Mouse (Mus musculus) forebrain, embryonic 15.5 days (tissue): ENCODE results near the gene Irs2. TPM values are rescaled to one million over a fixed set of nuclear protein-coding genes. Genes with fewer than 3 reads are reported as not detected.

Source experiments
- ATAC-seq: fragments of 200-750 bp; cut with Nextera tagmentation; replicated peaks from 2 replicates; pipeline ENCODE4 v1.8.0; 2017; ENCODE audit warnings: mild to moderate bottlenecking, moderate TSS enrichment, moderate library complexity
- H3K27ac ChIP-seq: fragments of 300-500 bp; sonication (generic); replicated peaks from 2 replicates; pipeline ENCODE4 v1.5.1; 2015; ENCODE audit warnings: mild to moderate bottlenecking, inconsistent platforms
- H3K27me3 ChIP-seq: fragments of 300-500 bp; sonication (generic); 2 replicates; pipeline ENCODE4 v1.6.1; 2015; ENCODE audit warnings: inconsistent platforms
- H3K36me3 ChIP-seq: fragments of 300-500 bp; sonication (generic); 2 replicates; pipeline ENCODE4 v1.6.1; 2015; ENCODE audit warnings: mild to moderate bottlenecking, inconsistent platforms
- H3K4me1 ChIP-seq: fragments of 300-500 bp; sonication (generic); 2 replicates; pipeline ENCODE4 v1.6.1; 2015; ENCODE audit warnings: inconsistent platforms
- H3K4me2 ChIP-seq: fragments of 300-500 bp; sonication (generic); replicated peaks from 2 replicates; pipeline ENCODE4 v1.6.1; 2015; ENCODE audit warnings: mild to moderate bottlenecking, inconsistent platforms
- H3K4me3 ChIP-seq: fragments of 300-500 bp; sonication (generic); 2 replicates; pipeline ENCODE4 v1.5.1; 2015; ENCODE audit warnings: mild to moderate bottlenecking, inconsistent platforms
- H3K9ac ChIP-seq: fragments of 300-500 bp; sonication (generic); replicated peaks from 2 replicates; pipeline ENCODE4 v1.6.1; 2015; ENCODE audit warnings: mild to moderate bottlenecking, inconsistent platforms
- H3K9me3 ChIP-seq: fragments of 300-500 bp; sonication (generic); 2 replicates; pipeline ENCODE4 v1.6.1; 2016; ENCODE audit warnings: inconsistent platforms
- WGBS: fragments of 180-500 bp; shearing (Covaris S2); methylation state at CpG from one replicate; pipeline ENCODE4 v1.1.7; 2015; ENCODE audit warnings: mixed read lengths; 5-methylcytosine and 5-hydroxymethylcytosine counted together
- polyA plus RNA-seq: library from polyadenylated mRNA; unstranded; fragments of >200 nt; fragmentation: Nextera tagmentation; extraction: Ambion mirVana; gene quantifications from 2 replicates; pipeline ENCODE4 v1.2.1, GENCODE M21; 2015

Irs2 gene
- polyA plus RNA-seq, 1 experiment from 2014 or later, result 7.1 TPM

DNA sequence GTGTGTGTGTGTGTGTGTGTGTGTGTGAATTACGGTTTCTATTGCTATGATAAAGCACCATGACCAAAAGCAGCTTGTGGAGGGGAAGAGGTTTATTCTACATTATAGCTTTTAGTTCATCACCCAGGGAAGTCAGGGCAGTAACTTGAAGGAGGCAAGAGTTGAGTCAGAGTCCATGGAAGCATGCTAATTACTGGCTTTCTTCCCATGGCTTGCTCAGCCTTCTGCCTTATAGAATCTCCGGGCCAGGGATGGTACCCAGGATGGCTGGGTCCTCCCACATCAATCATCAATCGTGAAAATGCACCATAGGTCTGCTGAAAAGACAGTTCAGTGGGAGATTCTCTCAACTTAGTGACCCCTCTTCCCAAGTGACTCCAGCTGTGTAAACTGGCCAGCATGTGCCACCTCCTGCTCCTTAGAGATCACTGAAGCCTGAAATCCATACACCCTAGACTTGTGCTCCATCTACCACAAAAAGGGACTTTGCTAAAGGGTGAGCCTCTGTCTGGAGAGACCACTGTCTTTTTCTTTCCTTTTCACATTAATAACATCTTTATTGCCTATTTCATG, 69.0 kb downstream of the Irs2 start:
- no peaks in the 10 kb centered on the region for H3K9me3 ChIP-seq
- no peak overlapping the region for H3K27ac ChIP-seq
- no peak overlapping the region for H3K4me2 ChIP-seq
- no peaks in the 10 kb centered on the region for H3K4me1 ChIP-seq
- no peaks in the 10 kb centered on the region for H3K27me3 ChIP-seq
- WGBS, result 91% methylated on average over 3 of the region's 3 CpGs
- H3K9ac ChIP-seq, result no peak overlapping the region
- H3K4me3 ChIP-seq, result no peak overlapping the region
- no peaks in the 10 kb centered on the region for H3K36me3 ChIP-seq
- no peak for ATAC-seq

DNA sequence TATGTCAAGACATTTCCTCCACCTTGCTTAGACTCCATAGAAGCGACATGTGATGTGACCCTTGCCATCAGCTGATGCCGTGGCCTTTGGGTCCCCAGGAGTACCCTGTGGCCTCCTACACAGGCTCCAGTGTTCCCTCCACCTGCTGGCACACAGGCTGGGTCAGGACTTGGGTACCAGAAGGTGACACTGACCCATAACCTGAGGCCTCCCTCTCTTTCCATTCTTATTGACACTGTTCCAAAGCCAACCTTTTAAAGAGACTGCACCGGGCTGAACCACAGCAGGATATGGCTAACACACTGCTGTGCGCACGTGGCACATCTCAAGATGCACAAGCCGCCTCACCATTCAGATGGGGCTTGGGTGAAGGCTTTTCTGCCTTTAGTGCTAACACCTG, 70.0 kb downstream of the Irs2 start:
- Histone ChIP-seq H3K4me2 (no peak overlapping the region), H3K36me3 (no peaks in the 10 kb centered on the region), H3K4me3 (no peak overlapping the region), H3K27me3 (no peaks in the 10 kb centered on the region), H3K27ac (no peak overlapping the region), H3K9ac (no peak overlapping the region), H3K4me1 (no peaks in the 10 kb centered on the region), H3K9me3 (no peaks in the 10 kb centered on the region)
- WGBS, result 85% methylated on average over 6 of the region's 6 CpGs
- ATAC-seq, result no peak

DNA sequence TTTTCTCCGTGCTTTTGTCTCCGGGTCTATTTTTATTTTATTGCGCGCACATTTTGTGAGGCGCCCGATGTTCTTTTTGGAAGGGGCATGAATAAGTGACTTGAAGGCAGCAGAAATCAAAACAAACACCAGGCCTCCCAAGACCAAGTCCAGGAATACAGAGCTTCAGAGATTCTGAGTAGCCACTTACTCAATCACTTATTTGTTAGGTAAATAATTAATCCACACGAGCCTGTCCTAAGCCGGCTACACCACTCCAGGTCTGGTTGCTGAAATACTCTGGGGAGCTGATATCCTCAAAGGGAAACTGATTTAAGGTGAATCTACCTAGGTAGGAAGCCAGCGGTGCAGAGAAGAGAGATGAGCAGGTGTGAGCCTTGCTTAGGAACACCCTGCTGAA, 71.6 kb downstream of the Irs2 start:
- H3K4me2 ChIP-seq, result no peak overlapping the region
- H3K4me1 ChIP-seq, result no peaks in the 10 kb centered on the region
- WGBS, result 84% methylated on average over 9 of the region's 9 CpGs
- no peaks in the 10 kb centered on the region for H3K36me3 ChIP-seq
- no peak overlapping the region for H3K27ac ChIP-seq
- H3K9ac ChIP-seq, result no peak overlapping the region
- H3K4me3 ChIP-seq, result no peak overlapping the region
- no peaks in the 10 kb centered on the region for H3K27me3 ChIP-seq
- no peaks in the 10 kb centered on the region for H3K9me3 ChIP-seq
- ATAC-seq, result no peak

DNA sequence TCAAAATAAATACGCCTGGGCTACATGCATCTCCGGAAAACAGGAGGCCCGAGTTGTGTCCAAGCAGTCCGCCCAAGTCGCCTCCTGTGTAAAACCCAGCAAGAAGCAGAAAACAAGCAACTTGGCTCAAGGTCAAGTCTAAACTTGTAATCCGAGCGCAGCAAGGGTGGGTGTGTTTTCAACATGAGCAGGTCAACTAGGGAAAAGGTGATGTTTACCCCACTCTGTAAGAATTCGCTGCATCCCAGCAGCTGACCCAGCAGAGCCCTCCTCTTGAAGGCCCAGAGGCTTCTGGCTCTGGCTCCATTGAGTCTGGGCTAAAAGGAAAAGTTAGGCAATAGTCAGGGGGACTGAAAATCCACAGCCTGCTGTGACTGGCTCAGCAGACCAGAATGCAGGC, 73.0 kb downstream of the Irs2 start:
- Histone ChIP-seq H3K27me3 (no peaks in the 10 kb centered on the region), H3K4me3 (no peak overlapping the region), H3K9ac (no peak overlapping the region), H3K27ac (no peak overlapping the region), H3K36me3 (no peaks in the 10 kb centered on the region), H3K9me3 (no peaks in the 10 kb centered on the region), H3K4me2 (no peak overlapping the region), H3K4me1 (no peaks in the 10 kb centered on the region)
- 79% methylated on average over 8 of the region's 8 CpGs for WGBS
- no peak for ATAC-seq
